Mouse (Mus musculus): Measurements from ENCODE around the gene Slc9b1. TPM values are rescaled to one million over a fixed set of nuclear protein-coding genes. Genes with fewer than 3 reads are reported as not detected.

Slc9b1 gene
- total RNA-seq, 2 experiments from 2014 or later, result not detected

- peak; percentile 95 for DNase-seq
Observed at GRCm38 (mm10) chr3:135438531-135438912, 90.7 kb downstream of the Slc9b1 start.

- DNase-seq, result peak; percentile 91
Observed at GRCm38 (mm10) chr3:135438913-135439531, 91.2 kb downstream of the Slc9b1 start.

GRCm38 (mm10) chr3:135439651-135440050 lies 91.8 kb downstream of the Slc9b1 start:
- DNase-seq, result no peak

- DNase-seq, result no peak
Observed at GRCm38 (mm10) chr3:135440221-135440620, 92.4 kb downstream of the Slc9b1 start.

- no peak for DNase-seq
Observed at GRCm38 (mm10) chr3:135440621-135441020, 92.8 kb downstream of the Slc9b1 start.

- DNase-seq, result no peak
Observed at GRCm38 (mm10) chr3:135444930-135445329, 97.1 kb downstream of the Slc9b1 start.

Other genes with a start within 250 kb of the Slc9b1 start
- gene Cenpe, start 135.5 kb upstream of the Slc9b1 start, total RNA-seq (2021), result under 1 TPM; 0.33 to 0.54 TPM
- 1 to 10 TPM; 2.3 to 3.1 TPM for gene Bdh2, start 66.8 kb upstream of the Slc9b1 start, total RNA-seq (2021)
- under 1 TPM; 0.18 to 0.43 TPM for gene Slc9b2, start 40.3 kb upstream of the Slc9b1 start, total RNA-seq (2021)
- gene Cisd2, start 75.9 kb downstream of the Slc9b1 start, total RNA-seq (2021), result 10 to 100 TPM; 27.9 to 29.2 TPM
- gene Ube2d3, start 90.1 kb downstream of the Slc9b1 start, total RNA-seq (2021), result 100 to 1,000 TPM; 281 to 301 TPM
- gene Manba, start 137.6 kb downstream of the Slc9b1 start, total RNA-seq (2021), result 1 to 10 TPM; 4.1 to 4.7 TPM